Mouse (Mus musculus) induced T-regulatory cell, adult 2 months (primary cell): ENCODE measurements around the gene Ddx41.
"Not testable (repeated sequence)": the region's sequence is repeated elsewhere in the genome, so short reads cannot be mapped to it uniquely, and the experiment has no call there.

Experiments used
- DNase-seq: peaks from one replicate; pipeline ENCODE4 v3.0.0-alpha.2; 2012; ENCODE audit warnings: low read depth

Gene Ddx41

GRCm38 (mm10) chr13:55536194-55537175, at the start of gene Ddx41:
TSS of gene Ddx41 (minus strand) at chr13:55536658.
- peak; percentile 100 for DNase-seq

DNA sequence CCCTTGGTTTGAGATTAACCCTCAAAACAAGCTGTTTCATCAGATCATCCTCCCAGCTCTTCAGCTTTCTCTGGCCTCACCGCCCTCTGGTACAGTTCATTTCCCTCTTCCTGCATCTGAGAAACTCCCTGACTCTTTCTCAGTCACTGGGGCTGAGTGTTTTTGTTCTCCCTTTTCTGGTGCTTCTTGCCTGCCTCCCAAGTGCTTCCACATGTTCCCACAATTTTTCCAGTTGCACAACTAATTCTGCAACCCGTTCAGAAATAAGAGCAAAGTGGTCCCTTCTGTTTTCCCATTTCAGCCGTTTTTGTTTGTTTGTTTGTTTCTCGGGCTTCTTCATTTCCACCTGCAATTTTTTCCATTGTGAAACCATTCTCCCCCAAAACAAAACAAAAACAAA, 41.6 kb upstream of the Ddx41 start:
- DNase-seq: no peak

GRCm38 (mm10) chr13:55576872-55577271, 40.4 kb upstream of the Ddx41 start:
- not testable (repeated sequence) for DNase-seq

DNA sequence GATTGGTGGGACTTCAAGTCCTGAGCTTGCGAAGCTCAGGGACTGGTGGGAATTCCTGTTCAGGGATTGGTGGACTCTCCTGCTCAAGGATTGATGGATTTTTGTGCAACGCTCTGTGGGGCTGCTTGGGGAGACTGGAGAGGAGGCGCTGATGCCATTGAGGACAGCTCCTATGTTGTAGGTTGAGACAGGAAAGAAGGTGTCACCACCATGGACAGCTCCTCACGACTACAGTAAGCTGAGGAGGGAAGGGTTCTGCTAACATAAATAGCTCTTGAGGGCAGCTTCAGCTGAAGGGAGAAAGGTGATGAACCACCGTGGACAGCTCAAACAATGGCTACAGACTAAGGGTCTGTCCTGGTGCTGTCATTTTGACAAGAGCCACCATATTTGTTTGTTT, 39.5 kb upstream of the Ddx41 start:
- DNase-seq: peak; percentile 50

- peak; percentile 41 for DNase-seq
These were observed 37.9 kb upstream of the Ddx41 start for GRCm38 (mm10) chr13:55574321-55574720.

- DNase-seq: no peak
These were observed 37.0 kb upstream of the Ddx41 start, which contains the start of gene Tmed9 for GRCm38 (mm10) chr13:55573432-55573831. TSS of gene Tmed9 (plus strand) at chr13:55573732.

DNA sequence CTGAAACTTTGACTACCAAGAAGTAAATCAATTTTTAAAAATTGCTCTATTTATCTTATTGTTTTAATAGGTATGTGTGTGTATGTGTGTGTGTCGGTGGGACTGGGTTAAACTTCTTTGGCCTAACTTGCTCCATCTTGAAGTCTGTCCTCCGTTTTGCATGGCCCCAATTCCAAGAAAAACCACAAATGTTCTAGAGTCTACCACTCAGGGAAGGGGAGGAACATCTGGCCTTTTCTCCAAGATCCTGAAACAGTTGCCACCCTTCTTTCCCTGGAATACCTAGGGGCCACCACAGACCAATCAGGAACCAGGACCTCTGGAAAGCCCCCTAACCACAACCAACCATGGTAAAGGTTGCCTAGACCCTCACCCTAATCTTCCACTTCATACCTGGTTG, 35.5 kb upstream of the Ddx41 start:
- DNase-seq: peak; percentile 27

GRCm38 (mm10) chr13:55571027-55571751, 34.7 kb upstream of the Ddx41 start, which contains the start of gene Fam193b:
TSS of gene Fam193b (minus strand) at chr13:55571120.
- DNase-seq: peak; percentile 95

DNA sequence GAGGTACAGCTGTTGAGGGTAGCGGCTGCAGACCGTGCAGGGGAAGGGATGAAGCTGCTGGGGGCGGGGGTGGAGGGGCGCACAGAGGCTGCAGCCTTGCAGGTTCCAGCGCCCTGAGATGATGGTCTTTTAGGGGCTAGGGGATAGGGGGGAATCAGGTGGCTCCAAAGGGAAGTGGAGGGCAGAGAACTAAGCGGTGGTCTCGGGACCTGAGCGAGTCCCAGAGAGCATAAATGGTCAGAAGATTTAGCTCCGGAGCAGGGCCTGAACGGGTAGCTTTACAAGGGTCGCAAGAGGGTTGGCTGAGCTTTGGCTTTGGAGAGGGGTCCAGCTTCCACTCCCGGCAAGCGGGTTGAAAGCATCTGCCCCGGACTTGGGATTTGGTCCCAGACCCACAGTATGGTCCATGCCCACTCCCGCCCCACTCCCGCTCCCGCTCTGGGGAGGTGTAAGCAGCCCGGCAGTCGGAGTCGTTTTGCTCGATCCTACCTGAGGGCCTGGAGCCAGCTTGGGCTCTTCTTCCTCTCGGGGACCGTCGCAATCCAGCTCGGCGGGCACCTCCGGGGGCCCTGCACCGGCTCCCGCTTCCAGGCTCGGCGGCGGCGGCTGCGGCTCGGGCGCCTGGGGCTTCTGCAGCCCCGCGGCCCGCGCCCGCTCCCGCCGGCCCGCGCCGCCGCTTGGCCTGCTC, 34.0 kb upstream of the Ddx41 start:
- DNase-seq: peak; percentile 43

DNA sequence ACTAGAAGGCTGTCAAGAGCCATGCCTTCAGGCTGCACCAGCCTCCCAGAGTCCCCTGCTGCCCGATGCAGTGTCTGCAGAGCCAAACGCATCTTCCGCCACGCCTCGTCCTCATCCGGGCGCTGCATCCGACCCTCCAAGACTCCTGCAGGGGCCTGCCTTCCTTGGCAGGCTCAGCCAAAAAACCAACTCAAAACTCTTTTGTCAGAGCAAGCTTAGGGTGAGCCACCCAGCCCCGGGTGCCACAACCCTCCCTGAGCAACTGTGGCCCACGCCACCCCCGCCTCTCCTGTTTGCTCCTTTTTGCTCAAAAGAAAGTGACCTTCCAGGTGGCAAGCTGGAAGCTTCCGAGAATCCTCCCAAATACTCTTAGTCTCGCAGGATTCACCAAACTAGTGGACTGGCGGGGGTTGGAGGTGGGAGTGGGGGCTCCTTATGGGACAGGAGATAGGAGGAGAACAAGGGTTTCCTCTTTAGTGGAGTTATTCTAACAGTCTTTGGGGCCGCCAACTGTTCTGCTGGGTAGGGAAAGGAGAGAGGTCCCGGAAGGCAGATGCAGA, 33.3 kb upstream of the Ddx41 start:
- peak; percentile 36 for DNase-seq

DNA sequence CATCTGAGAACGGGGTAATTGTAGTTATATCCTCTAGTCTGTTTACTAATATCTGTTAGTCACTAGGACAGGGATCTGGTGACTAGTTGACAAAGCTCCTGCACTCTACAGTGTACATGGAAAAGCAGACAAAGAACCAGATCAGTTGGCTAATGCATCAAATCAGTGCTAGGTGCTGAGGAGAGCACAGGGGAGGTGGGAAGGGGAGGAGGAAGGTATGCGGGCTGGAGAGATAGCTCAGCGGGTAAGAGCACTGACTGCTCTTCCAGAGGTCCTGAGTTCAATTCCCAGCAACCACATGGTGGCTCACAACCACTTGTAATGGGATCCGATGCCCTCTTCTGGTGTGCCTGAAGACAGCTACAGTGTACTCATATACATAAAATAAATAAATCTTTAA, 32.1 kb upstream of the Ddx41 start:
- not testable (repeated sequence) for DNase-seq

GRCm38 (mm10) chr13:55567949-55568348, 31.5 kb upstream of the Ddx41 start:
- no peak for DNase-seq

DNA sequence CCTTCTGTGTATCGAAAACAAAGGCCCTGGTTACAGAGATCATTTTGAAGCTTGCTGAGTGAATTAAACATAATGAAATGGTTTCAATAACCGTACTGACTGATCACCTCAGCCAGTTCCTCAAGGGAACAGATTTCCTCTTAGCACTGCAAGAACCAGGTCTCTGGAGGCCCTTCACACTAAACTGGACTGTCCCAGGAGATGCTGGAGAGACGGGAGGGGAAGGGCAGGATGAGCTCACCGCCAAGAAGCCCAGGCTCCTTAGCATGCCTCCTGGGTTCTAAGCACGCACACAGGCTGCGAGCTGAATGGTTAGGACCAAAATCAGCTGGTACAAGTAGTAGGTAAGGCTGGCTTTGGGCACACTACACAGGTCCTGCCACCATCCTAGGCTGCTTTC, 30.5 kb upstream of the Ddx41 start:
- no peak for DNase-seq

DNA sequence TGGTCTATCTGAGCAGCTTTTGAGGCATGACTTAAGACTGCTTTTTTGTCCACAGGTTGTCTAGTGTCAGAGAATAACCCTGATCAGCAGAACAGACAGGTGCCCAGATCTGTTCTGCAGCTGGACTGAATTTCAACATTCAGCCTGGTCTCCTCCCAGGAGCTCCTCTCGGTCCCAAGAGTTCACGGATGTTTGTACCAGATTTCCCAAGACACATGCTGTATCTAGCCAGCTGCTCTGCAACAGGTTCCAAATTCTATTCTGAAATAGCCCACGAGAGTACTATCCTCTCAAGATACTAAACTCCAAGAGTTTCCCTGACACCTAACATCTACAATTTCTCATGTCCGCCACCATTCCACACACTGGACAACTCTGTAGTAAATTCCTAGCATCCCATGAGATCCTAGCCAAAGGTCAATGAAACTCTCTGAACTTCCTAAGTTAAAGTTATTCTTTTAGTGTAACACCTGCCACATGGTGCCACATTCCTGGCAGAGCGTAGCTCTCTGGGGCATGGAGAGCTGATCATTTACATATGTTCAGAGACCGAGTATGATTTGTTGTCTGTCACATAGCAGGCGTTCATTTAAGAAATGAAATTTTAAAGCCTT, 26.9 kb upstream of the Ddx41 start:
- DNase-seq: no peak

- no peak for DNase-seq
These were observed 21.0 kb upstream of the Ddx41 start for GRCm38 (mm10) chr13:55557499-55557898.

- no peak for DNase-seq
These were observed 19.5 kb upstream of the Ddx41 start for GRCm38 (mm10) chr13:55555921-55556320.

GRCm38 (mm10) chr13:55549061-55549460, 12.6 kb upstream of the Ddx41 start:
- DNase-seq: no peak

DNA sequence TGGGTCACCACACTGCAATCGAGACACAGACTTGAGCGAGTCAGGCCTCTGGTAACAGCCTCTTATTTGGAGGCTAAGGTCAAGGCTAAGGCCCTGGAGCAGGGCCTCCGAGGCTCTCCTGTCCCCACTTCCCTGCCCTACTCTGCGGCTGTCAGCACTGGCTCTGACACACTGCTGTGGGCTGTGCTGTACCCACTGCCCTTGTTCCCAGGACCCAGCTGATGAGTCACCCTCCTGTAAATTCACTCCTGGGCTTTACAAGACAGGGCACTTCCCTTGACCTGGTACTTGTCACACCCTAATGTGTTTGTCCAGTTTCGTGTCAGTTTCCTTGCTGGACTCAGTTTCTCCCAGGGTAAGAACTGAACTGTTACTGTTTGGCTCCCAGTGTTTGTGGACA, 12.0 kb upstream of the Ddx41 start:
- no peak for DNase-seq

GRCm38 (mm10) chr13:55547916-55548315, 11.5 kb upstream of the Ddx41 start:
- no peak for DNase-seq

GRCm38 (mm10) chr13:55544792-55545191, 8.3 kb upstream of the Ddx41 start:
- no peak for DNase-seq

GRCm38 (mm10) chr13:55543447-55543846, 7.0 kb upstream of the Ddx41 start:
- DNase-seq: no peak
